12 mouse cellular contexts compared by ENCODE assay signal in genomic region chr13:16921305-16921704, GRCm38 (mm10).
A peak's percentile ranks its signal among the peaks of the same experiment; 100 is the strongest.
DNase-seq lines count a peak whose midpoint lies in the region; ATAC-seq and TF ChIP-seq lines count a peak whose summit lies in the region.
"Had no signal": no experiment of that assay in that cellular context is flagged by ENCODE, and none has a peak within 500 bp of the region (broad histone marks: within the 10 kb centered on the region; RNA-seq: fewer than 3 reads in every experiment).

No protein-coding gene starts in this region.

- H3K9ac ChIP-seq in heart, adult 2 months (ENCODE audit: low read depth, low read length), result no peak overlapping the region
- H3K9ac ChIP-seq in ES-Bruce4 (ENCODE audit: low read depth, poor library complexity, severe bottlenecking), result no peak overlapping the region
- H3K9ac ChIP-seq in hindbrain, embryonic 16.5 days (ENCODE audit: low read depth, low read length), result no peak overlapping the region
- H3K9ac ChIP-seq: embryonic facial prominence, embryonic 13.5 days; limb, embryonic 12.5 days had no signal

- no peaks in the 10 kb centered on the region for H3K79me2 ChIP-seq in heart, adult 2 months (replicated peaks; ENCODE audit: control insufficient read depth, insufficient read depth, low read length)

- H3K27me3 ChIP-seq in heart, adult 2 months (ENCODE audit: control insufficient read depth, insufficient read depth, low read length), result no peaks in the 10 kb centered on the region
- no peaks in the 10 kb centered on the region for H3K27me3 ChIP-seq in ES-Bruce4 (ENCODE audit: control insufficient read depth, insufficient read depth, low read length, poor library complexity, severe bottlenecking)
- H3K27me3 ChIP-seq in hindbrain, embryonic 16.5 days (replicated peaks; ENCODE audit: control insufficient read depth, insufficient read depth, low read length), result no peaks in the 10 kb centered on the region
- H3K27me3 ChIP-seq: embryonic facial prominence, embryonic 13.5 days; limb, embryonic 12.5 days had no signal

- TF ChIP-seq POLR2A in heart, adult 2 months (IDR thresholded peaks at IDR 0.05; ENCODE audit: insufficient read depth, low read depth, low read length), result no peak
- TF ChIP-seq POLR2A in ES-Bruce4 (IDR thresholded peaks at IDR 0.05; ENCODE audit: insufficient read depth, low read length), result no peak
- TF ChIP-seq POLR2A in cortical plate, adult 2 months (IDR thresholded peaks at IDR 0.05; ENCODE audit: extremely low read depth, insufficient read depth, low read length), result no peak

- TF ChIP-seq EP300 in heart, adult 2 months (IDR thresholded peaks at IDR 0.05; ENCODE audit: insufficient read depth, low read depth, low read length), result no peak
- TF ChIP-seq EP300 in ES-Bruce4 (IDR thresholded peaks at IDR 0.05; ENCODE audit: insufficient read depth, low read depth, low read length), result no peak

- no peak overlapping the region for H3K4me3 ChIP-seq in heart, adult 2 months
- no peak overlapping the region for H3K4me3 ChIP-seq in ES-Bruce4 (ENCODE audit: low read depth, low read length)
- no peak overlapping the region for H3K4me3 ChIP-seq in cortical plate, adult 2 months (ENCODE audit: insufficient read depth, low read length)
- H3K4me3 ChIP-seq in hindbrain, embryonic 16.5 days (ENCODE audit: low read length), result no peak overlapping the region
- H3K4me3 ChIP-seq: embryonic facial prominence, embryonic 13.5 days; limb, embryonic 12.5 days had no signal

- no peaks in the 10 kb centered on the region for H3K9me3 ChIP-seq in ES-Bruce4 (replicated peaks; ENCODE audit: control insufficient read depth, insufficient read depth, low read length, poor library complexity, severe bottlenecking)
- H3K9me3 ChIP-seq in hindbrain, embryonic 16.5 days (ENCODE audit: control insufficient read depth, low read length), result no peaks in the 10 kb centered on the region
- H3K9me3 ChIP-seq: embryonic facial prominence, embryonic 13.5 days; limb, embryonic 12.5 days had no signal

- no peaks in the 10 kb centered on the region for H3K36me3 ChIP-seq in heart, adult 2 months (ENCODE audit: control insufficient read depth, insufficient read depth, low read length)
- no peaks in the 10 kb centered on the region for H3K36me3 ChIP-seq in ES-Bruce4 (ENCODE audit: control insufficient read depth, insufficient read depth, low read length, poor library complexity, severe bottlenecking)
- no peaks in the 10 kb centered on the region for H3K36me3 ChIP-seq in hindbrain, embryonic 16.5 days (ENCODE audit: control insufficient read depth, insufficient read depth, low read length)
- H3K36me3 ChIP-seq: embryonic facial prominence, embryonic 13.5 days; limb, embryonic 12.5 days had no signal

- no peak for DNase-seq in heart, adult 2 months
- DNase-seq in heart, postnatal 4 days, result no peak
- peak; percentile 4 for DNase-seq in 3134 (ENCODE audit: extremely low read depth, insufficient read length, low spot score)
- DNase-seq in urinary bladder, postnatal 25 days (ENCODE audit: low spot score), result no peak
- DNase-seq in left cerebral cortex, postnatal 14 days (ENCODE audit: low spot score in 2 of 2), result no peak
- DNase-seq: kidney, postnatal 14 days had no signal

- WGBS in heart, adult 2 months, result 42% methylated on average over 4 of the region's 4 CpGs
- WGBS in hindbrain, embryonic 16.5 days, result 47% methylated on average over 4 of the region's 4 CpGs

- no peaks in the 10 kb centered on the region for H3K4me1 ChIP-seq in heart, adult 2 months (ENCODE audit: control insufficient read depth, insufficient read depth, low read length)
- no peaks in the 10 kb centered on the region for H3K4me1 ChIP-seq in ES-Bruce4 (ENCODE audit: control insufficient read depth, insufficient read depth, low read length)
- no peaks in the 10 kb centered on the region for H3K4me1 ChIP-seq in cortical plate, adult 2 months (ENCODE audit: control insufficient read depth, insufficient read depth, low read length)
- H3K4me1 ChIP-seq in hindbrain, embryonic 16.5 days (ENCODE audit: control insufficient read depth, insufficient read depth, low read depth, low read length), result no peaks in the 10 kb centered on the region
- H3K4me1 ChIP-seq: embryonic facial prominence, embryonic 13.5 days; limb, embryonic 12.5 days had no signal

- intact Hi-C loops in heart, adult 2 months (cut with DNase I), result no loop called here
- intact Hi-C loops in left cerebral cortex, postnatal 14 days (cut with DNase I), result no loop called here

- TF ChIP-seq CTCF in heart, adult 2 months (IDR thresholded peaks at IDR 0.05), result peak; percentile 20
- peak; percentile 73 for TF ChIP-seq CTCF in ES-Bruce4 (IDR thresholded peaks at IDR 0.05; ENCODE audit: low read depth, low read length)
- 0 out of 2 replicates have a peak, but pooled peaks have one; percentile 11 for TF ChIP-seq CTCF in cortical plate, adult 2 months (IDR thresholded peaks at IDR 0.05; ENCODE audit: extremely low read depth, insufficient read depth, low read length)

- ATAC-seq in hindbrain, embryonic 16.5 days, result no peak

- no peak overlapping the region for H3K27ac ChIP-seq in heart, adult 2 months
- no peak overlapping the region for H3K27ac ChIP-seq in ES-Bruce4 (ENCODE audit: insufficient read depth, low read length)
- no peak overlapping the region for H3K27ac ChIP-seq in cortical plate, adult 2 months (ENCODE audit: insufficient read depth, low read length)
- no peak overlapping the region for H3K27ac ChIP-seq in hindbrain, embryonic 16.5 days (ENCODE audit: low read depth, low read length)
- H3K27ac ChIP-seq: embryonic facial prominence, embryonic 13.5 days; limb, embryonic 12.5 days; macrophage had no signal

- no peak overlapping the region for H3K4me2 ChIP-seq in hindbrain, embryonic 16.5 days (ENCODE audit: low read length)
- H3K4me2 ChIP-seq: embryonic facial prominence, embryonic 13.5 days; limb, embryonic 12.5 days had no signal

Comparison
In these comparisons a context has a peak if more than half of its experiments do, and no peak if none do; other contexts are left out.
1. CTCF ChIP-seq: peak in every context shown above with its lines; median percentile 73 in ES-Bruce4; 20 in heart, adult 2 months; 11 in cortical plate, adult 2 months.